Mouse (Mus musculus) myocyte (in vitro differentiated cells): Measurements from ENCODE around the gene Fyb2.

ENCODE experiments used
- MYOG ChIP-seq, 3 experiments: IDR thresholded peaks; one replicate each; pipeline ENCODE4 v1.6.1; 2011; ENCODE audit warnings: control low read depth in 2 of 3, low read depth in 2 of 3, mild to moderate bottlenecking in 2 of 3; ENCODE audit not compliant: insufficient read length in 2 of 3, control insufficient read depth in 1 of 3, insufficient read depth in 1 of 3
- POLR2A ChIP-seq: IDR thresholded peaks from one replicate; pipeline ENCODE4 v1.6.1; 2011; ENCODE audit warnings: low read depth, mild to moderate bottlenecking, control low read depth, moderate library complexity; ENCODE audit not compliant: insufficient read length
- TCF12 ChIP-seq: IDR thresholded peaks from one replicate; pipeline ENCODE4 v1.6.1; 2011; ENCODE audit warnings: mild to moderate bottlenecking, control low read depth; ENCODE audit not compliant: poor library complexity, insufficient read depth, severe bottlenecking

DNA sequence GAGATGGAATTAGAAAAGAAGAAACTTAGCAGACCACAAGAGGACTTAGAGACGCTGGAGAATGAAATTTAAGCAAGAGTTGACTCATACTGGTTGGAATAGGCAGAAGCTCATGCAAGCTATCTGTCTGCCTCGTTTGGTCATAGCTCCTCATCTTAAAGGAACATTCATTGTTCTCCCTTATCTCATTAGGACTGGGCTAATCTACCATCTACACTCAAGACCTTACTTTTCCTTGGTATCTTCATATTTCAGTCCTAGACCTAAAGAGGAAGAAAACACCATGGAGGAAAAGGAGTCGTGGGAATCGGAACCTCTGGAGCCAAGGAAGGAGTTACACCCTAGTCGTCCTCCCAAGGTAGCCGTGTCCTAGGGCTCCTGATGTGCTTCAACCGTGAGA, 75.5 kb downstream of the Fyb2 start:
- TF ChIP-seq MYOG (IDR thresholded peaks at IDR 0.05; ENCODE audit: control insufficient read depth in 1 of 3, insufficient read depth in 1 of 3, insufficient read length in 2 of 3, low read depth in 2 of 3) (no peak), TCF12 (no peak), POLR2A (no peak)
